Mouse (Mus musculus) embryonic fibroblast, embryonic 13.5 days (primary cell): ENCODE results near the gene Mzf1.

Experiments
- CTCF ChIP-seq: IDR thresholded peaks from 2 replicates; pipeline ENCODE4 v1.5.1; 2011; ENCODE audit warnings: mild to moderate bottlenecking, control low read depth, low read length, moderate library complexity, borderline replicate concordance; ENCODE audit not compliant: insufficient read depth
- POLR2A ChIP-seq: IDR thresholded peaks from 2 replicates; pipeline ENCODE4 v1.6.1; 2011; ENCODE audit warnings: low read depth, mild to moderate bottlenecking, control low read depth, low read length, moderate library complexity

- TF ChIP-seq POLR2A (peak; percentile 37; the same call in 1 of the 2 replicates), CTCF (no peak)
Measured at GRCm38 (mm10) chr7:13038621-13039169, 15.9 kb downstream of the Mzf1 start.
